Mouse (Mus musculus) heart, postnatal 14 days (tissue): ENCODE data around the gene Mob3b. TPM values are rescaled to one million over a fixed set of nuclear protein-coding genes. Genes with fewer than 3 reads are reported as not detected.

ENCODE experiments used
- DNase-seq, 2 experiments: peaks; one replicate each; pipeline ENCODE4 v3.0.0; 2021 to 2022
- intact Hi-C: fragments of 180-260 bp; cut with DNase I; formaldehyde crosslinking; loops from one replicate; pipeline ENCODE4 v1.15.1; 2025
- long read RNA-seq, 2 experiments: library from polyadenylated mRNA; stranded (forward); transcript quantifications; one replicate each; pipeline ENCODE4 v2.0.0; 2021
- total RNA-seq, 2 experiments: library from RNA; stranded (reverse); gene quantifications; 2 replicates each; pipeline ENCODE4 v1.2.3; 2021

Mob3b gene
- total RNA-seq: 1 to 10 TPM; 1.1 to 1.8 TPM
- long read RNA-seq, experiment 1: 0 reads
- long read RNA-seq, experiment 2: 0 reads

- intact Hi-C loops: loop anchor here (1.0 to 5.0 kb wide), 4 partner anchors 40 to 199 kb away; no protein-coding TSS in a partner anchor
- peak; percentile 89 to 93 for DNase-seq
Measured at GRCm38 (mm10) chr4:35156751-35157611, at the start of gene Mob3b. Gene Mob3b (minus strand): TSS chr4:35157484.

GRCm38 (mm10) chr4:35204659-35205058 is 47.4 kb upstream of the Mob3b start:
- no peak for DNase-seq
- intact Hi-C loops: no loop called here

DNA sequence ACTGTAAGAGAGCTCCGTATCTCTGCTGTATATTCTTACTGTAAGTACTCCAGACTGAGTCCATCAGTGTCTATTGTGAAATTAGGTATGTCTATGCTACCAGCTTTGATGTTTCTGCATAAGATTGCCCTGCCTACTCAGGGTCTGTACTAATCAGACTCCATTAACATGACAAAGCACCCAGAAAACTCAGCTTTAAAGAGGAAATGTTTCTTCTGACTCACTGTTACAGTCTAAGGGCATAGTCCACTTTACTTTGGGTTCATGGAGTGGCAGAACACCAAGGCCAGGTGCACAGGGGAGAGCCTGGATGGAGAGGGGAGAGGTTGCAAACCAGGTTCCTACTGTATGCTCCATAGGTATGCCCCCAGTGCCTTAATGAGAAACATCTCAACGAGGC is 46.4 kb upstream of the Mob3b start:
- intact Hi-C loops: no loop called here

GRCm38 (mm10) chr4:35201700-35202099 is 44.4 kb upstream of the Mob3b start:
- intact Hi-C loops: no loop called here
- DNase-seq: no peak

More for the DNA sequence above, 46.4 kb upstream of the Mob3b start:
- DNase-seq: no peak

- intact Hi-C loops: loop anchor here (2.0 kb wide), 1 partner anchor 234 kb away; no protein-coding TSS in a partner anchor
- no peak for DNase-seq
Measured at GRCm38 (mm10) chr4:35192725-35193124, 35.4 kb upstream of the Mob3b start.

DNA sequence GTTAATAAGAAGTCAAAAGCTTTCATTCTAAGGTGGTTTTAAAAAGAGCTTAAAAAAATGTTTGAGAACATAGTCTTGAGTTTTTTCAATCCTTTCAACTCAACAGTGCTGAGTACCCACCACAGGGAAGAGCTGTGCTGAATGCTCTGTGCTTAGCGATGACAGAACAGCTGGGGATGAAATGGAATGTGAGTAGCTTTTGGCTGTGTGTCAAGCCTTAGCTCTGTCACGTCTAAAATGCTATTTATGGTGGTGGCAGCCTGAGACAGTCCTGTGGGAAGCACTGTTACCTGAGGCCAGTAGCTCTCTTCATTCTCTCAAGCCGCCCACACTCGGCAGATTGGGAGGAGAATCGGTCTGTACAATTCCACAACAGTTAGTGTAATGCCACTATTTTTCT is 32.5 kb upstream of the Mob3b start:
- intact Hi-C loops: no loop called here
- DNase-seq: no peak

DNA sequence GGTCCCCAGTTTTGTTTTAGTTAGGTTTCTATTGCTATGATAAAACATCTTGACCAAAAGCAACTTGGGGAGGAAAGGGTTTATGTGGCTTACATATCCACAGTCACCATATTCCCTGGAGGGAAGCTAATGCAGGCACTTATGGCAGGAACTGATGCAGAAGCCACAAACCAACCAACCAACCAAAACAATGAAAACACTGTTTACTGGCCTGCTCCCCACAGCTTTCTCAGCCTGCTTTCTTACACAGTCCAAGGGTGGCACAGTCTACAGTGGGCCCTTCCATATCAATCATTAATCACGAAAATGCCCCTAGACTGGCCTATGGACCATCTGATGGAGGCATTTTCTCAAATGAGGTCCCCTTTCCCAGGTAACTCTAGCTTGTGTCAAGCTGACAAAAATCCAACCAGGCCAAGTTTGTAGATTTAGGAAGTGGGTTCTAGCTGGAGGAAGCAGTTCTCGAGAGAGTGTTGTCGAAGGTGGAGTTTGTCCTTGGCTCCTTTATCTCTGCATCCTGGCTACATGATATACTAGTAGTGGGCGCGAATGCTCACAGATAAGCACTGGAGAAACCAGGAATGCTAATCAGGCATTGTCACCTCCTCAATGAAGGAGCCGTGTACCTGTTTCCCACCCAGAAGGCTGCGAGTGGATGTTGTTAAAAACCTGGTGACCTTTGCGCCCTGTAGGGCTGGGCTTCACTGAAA is 30.5 kb upstream of the Mob3b start:
- DNase-seq: no peak
- intact Hi-C loops: no loop called here

DNA sequence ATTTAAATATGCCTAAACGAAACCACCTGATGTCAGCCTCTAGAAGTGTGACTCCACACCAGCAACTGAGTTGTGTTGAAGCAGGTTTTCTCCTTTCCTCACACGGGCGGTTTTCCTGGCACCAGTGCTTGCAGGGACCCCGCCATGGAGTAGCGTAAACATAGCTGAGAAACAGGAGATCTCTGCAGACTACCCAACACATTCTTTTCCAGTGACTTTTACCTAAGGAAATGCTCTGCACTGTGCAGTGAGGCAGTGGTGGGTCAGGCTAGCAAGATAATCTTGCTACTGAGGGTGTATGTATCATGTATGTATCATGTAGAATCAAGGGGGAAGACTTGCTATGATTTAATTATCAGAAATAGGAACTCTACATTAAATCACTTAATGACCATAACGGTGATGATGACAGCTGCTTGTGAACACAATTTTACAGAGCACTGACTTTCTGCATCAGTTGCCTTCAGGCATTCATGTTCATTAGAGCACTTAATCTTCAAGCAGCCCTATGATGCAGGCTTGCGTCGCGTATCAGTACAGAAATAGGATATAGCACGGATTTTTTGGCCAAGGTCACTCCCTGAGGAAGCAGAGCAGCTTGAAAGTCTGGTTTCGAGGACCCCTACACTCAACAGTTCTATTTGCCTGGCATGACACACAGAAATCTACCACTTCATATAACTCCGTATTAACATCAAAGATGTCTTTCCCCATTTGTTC is 20.8 kb upstream of the Mob3b start:
- DNase-seq: no peak

DNA sequence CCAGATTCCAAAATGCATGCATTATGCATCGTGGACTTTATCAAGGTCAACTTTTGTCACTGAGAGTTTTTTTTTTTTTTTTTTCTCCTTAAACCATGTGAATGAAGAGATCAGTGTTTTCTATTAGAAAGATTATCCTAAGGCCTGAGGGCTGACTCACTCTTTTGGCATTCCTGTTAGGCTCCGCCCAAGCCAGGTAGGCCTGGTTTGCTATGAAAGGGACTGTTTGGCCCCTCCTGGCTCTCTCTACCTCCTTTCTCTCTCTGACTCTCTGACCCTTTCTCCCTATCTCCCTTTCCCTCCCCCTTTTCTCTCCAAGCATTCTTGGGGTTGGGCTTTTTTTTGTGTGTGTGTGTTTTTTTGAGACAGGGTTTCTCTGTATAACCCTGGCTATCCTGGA is 18.3 kb upstream of the Mob3b start:
- intact Hi-C loops: no loop called here
- no peak for DNase-seq

More for the DNA sequence above, 20.8 kb upstream of the Mob3b start:
- intact Hi-C loops: no loop called here

- DNase-seq: no peak
- intact Hi-C loops: no loop called here
Measured at GRCm38 (mm10) chr4:35173551-35173950, 16.3 kb upstream of the Mob3b start.

GRCm38 (mm10) chr4:35172471-35172870 is 15.2 kb upstream of the Mob3b start:
- no peak for DNase-seq
- intact Hi-C loops: no loop called here

GRCm38 (mm10) chr4:35169571-35170125 is 12.4 kb upstream of the Mob3b start:
- DNase-seq: no peak
- intact Hi-C loops: no loop called here

- no peak for DNase-seq
- intact Hi-C loops: no loop called here
Measured at GRCm38 (mm10) chr4:35167855-35168254, 10.6 kb upstream of the Mob3b start.

DNA sequence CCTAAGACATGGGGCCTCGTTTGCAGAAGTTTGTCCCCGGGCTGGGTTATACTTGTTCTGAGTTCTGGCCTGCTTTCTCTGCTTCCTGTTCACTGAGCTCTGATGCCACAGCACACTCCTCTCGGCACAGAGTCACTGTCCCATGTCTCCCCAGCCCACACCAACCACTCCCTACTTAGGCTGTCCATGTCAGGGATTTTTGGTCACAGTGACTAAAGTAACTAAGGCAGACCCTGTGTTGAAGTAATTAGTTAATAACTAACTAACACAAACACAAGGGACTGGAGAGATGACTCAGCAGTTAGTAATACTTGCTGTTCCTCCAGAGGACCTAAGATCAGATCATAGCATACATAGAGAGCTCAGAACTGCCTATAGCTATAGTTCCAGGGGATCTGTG is 8.7 kb upstream of the Mob3b start:
- DNase-seq: no peak
- intact Hi-C loops: no loop called here

GRCm38 (mm10) chr4:35165275-35165674 is 8.0 kb upstream of the Mob3b start:
- intact Hi-C loops: no loop called here
- DNase-seq: no peak

DNA sequence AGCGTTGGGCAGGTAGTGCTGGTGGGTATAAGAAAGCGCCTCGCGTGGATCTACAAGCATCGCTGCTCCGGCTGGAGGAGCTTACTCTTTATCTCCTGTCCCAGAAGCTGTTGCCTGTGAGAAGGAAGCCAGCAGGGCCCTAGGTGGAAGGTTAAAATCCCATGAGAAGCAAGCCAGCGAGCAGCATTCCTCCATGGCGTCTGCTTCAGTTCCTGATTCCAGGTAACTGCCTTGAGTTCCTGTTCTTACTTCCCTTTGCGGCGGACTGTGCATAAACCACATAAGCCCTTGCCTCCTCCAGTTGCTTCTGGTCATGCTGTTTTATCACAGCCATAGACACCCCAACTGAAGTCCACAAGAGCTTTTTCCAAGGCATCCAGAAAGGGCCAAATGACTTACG is 531 bp upstream of the Mob3b start:
- intact Hi-C loops: loop anchor here (1.0 to 5.0 kb wide), 4 partner anchors 39 to 200 kb away; no protein-coding TSS in a partner anchor
- DNase-seq: no peak

DNA sequence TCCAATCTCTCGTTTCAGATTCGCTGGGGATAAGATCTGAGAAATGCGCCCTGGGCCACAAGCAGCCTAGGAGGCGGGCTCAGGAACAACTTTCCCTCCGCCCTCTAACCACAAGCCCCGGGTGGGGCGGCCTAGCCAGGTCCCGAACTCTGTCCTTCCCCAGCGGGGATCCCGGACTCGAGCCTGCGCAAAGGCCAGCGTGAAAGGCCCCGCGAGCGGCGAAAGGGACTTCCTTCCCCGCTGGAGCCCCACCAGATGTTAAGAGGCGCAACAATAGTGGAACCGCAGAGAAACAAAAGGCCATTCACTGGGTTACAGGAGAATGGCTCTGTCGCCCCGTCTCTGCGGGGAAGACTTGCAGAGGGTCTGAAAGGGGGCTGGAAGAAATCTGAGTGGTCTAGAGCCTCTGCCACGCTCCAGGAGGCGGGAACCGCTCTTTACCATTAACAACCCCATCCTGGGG is 1.1 kb downstream of the Mob3b start:
- intact Hi-C loops: loop anchor here (5.0 kb wide), 3 partner anchors 41 to 89 kb away; no protein-coding TSS in a partner anchor
- DNase-seq: peak; percentile 53 to 54

- intact Hi-C loops: loop anchor here (5.0 kb wide), 3 partner anchors 42 to 88 kb away; no protein-coding TSS in a partner anchor
- peak; percentile 15 to 21 for DNase-seq
Measured at GRCm38 (mm10) chr4:35155132-35155922, 2.0 kb downstream of the Mob3b start.

- intact Hi-C loops: no loop called here
- DNase-seq: no peak
Measured at GRCm38 (mm10) chr4:35154051-35154450, 3.2 kb downstream of the Mob3b start.
